Mouse (Mus musculus) kidney, embryonic 16.5 days (tissue): ENCODE data around the gene Adgrb3. TPM values are rescaled to one million over a fixed set of nuclear protein-coding genes. Genes with fewer than 3 reads are reported as not detected.
A peak's percentile ranks its signal among the peaks of the same experiment; 100 is the strongest.

Source experiments
- ATAC-seq: fragments of 200-750 bp; cut with Nextera tagmentation; 2 replicates; pipeline ENCODE4 v1.8.0; 2017; ENCODE audit warnings: moderate TSS enrichment; ENCODE audit not compliant: low FRiP score, low TSS enrichment
- H3K27ac ChIP-seq: fragments of 300-500 bp; sonication (generic); 2 replicates; pipeline ENCODE4 v1.5.1; 2014; ENCODE audit warnings: low read length
- H3K27me3 ChIP-seq: fragments of 300-500 bp; sonication (generic); 2 replicates; pipeline ENCODE4 v1.6.1; 2014; ENCODE audit warnings: low read length, control low read depth, mixed read lengths; ENCODE audit not compliant: insufficient read depth
- H3K36me3 ChIP-seq: fragments of 300-500 bp; sonication (generic); 2 replicates; pipeline ENCODE4 v1.6.1; 2014; ENCODE audit warnings: low read length, control low read depth, mixed read lengths; ENCODE audit not compliant: insufficient read depth
- H3K4me1 ChIP-seq: fragments of 300-500 bp; sonication (generic); 2 replicates; pipeline ENCODE4 v1.6.1; 2014; ENCODE audit warnings: low read length, control low read depth, mixed read lengths; ENCODE audit not compliant: insufficient read depth
- H3K4me2 ChIP-seq: fragments of 300-500 bp; sonication (generic); replicated peaks from 2 replicates; pipeline ENCODE4 v1.6.1; 2014; ENCODE audit warnings: low read depth, low read length
- H3K4me3 ChIP-seq: fragments of 300-500 bp; sonication (generic); 2 replicates; pipeline ENCODE4 v1.5.1; 2014; ENCODE audit warnings: mild to moderate bottlenecking, low read length
- H3K9ac ChIP-seq: fragments of 300-500 bp; sonication (generic); replicated peaks from 2 replicates; pipeline ENCODE4 v1.6.1; 2014; ENCODE audit warnings: low read length
- H3K9me3 ChIP-seq: fragments of 300-500 bp; sonication (generic); 2 replicates; pipeline ENCODE4 v1.6.1; 2016; ENCODE audit warnings: low read length, control low read depth
- WGBS: fragments of 180-500 bp; shearing (Covaris S2); extraction: QIAGEN DNeasy Blood & Tissue Kit; methylation state at CpG from one replicate; pipeline ENCODE4 v1.1.7; 2014; 5-methylcytosine and 5-hydroxymethylcytosine counted together
- polyA plus RNA-seq: library from polyadenylated mRNA; unstranded; fragments of >200 nt; fragmentation: Nextera tagmentation; extraction: Ambion mirVana; gene quantifications from 2 replicates; pipeline ENCODE4 v1.2.1, GENCODE M21; 2015

Gene Adgrb3
- polyA plus RNA-seq, 1 experiment from 2014 or later, result 0.45 TPM

- H3K9me3 ChIP-seq, result no peaks in the 10 kb centered on the region
- H3K9ac ChIP-seq, result no peak overlapping the region
- H3K4me1 ChIP-seq, result no peaks in the 10 kb centered on the region
- ATAC-seq, result peak; percentile 84
- no peaks in the 10 kb centered on the region for H3K36me3 ChIP-seq
- no peaks in the 10 kb centered on the region for H3K27me3 ChIP-seq
- H3K4me3 ChIP-seq, result no peak overlapping the region
- H3K4me2 ChIP-seq, result no peak overlapping the region
- no peak overlapping the region for H3K27ac ChIP-seq
- 23% methylated on average over 6 of the region's 6 CpGs for WGBS
Measured at GRCm38 (mm10) chr1:25106679-25107078, 722.8 kb downstream of the Adgrb3 start.

- ATAC-seq, result peak; percentile 70
Measured at GRCm38 (mm10) chr1:25105367-25105766, 724.1 kb downstream of the Adgrb3 start.

GRCm38 (mm10) chr1:25088010-25088719 is 741.3 kb downstream of the Adgrb3 start:
- WGBS, result 47% methylated on average over 5 of the region's 5 CpGs
- no peak overlapping the region for H3K9ac ChIP-seq
- no peak overlapping the region for H3K4me3 ChIP-seq
- no peak overlapping the region for H3K4me2 ChIP-seq
- no peaks in the 10 kb centered on the region for H3K27me3 ChIP-seq
- H3K36me3 ChIP-seq, result no peaks in the 10 kb centered on the region
- no peaks in the 10 kb centered on the region for H3K4me1 ChIP-seq
- no peak overlapping the region for H3K27ac ChIP-seq
- no peaks in the 10 kb centered on the region for H3K9me3 ChIP-seq
- no peak for ATAC-seq

More at GRCm38 (mm10) chr1:25105367-25105766, 724.1 kb downstream of the Adgrb3 start:
- Histone ChIP-seq H3K4me2 (no peak overlapping the region), H3K9me3 (no peaks in the 10 kb centered on the region), H3K36me3 (no peaks in the 10 kb centered on the region), H3K27ac (no peak overlapping the region), H3K27me3 (no peaks in the 10 kb centered on the region), H3K4me1 (no peaks in the 10 kb centered on the region), H3K4me3 (no peak overlapping the region), H3K9ac (no peak overlapping the region)
- 47% methylated on average over 4 of the region's 4 CpGs for WGBS

GRCm38 (mm10) chr1:25085616-25086372 is 743.7 kb downstream of the Adgrb3 start:
- Histone ChIP-seq H3K4me1 (no peaks in the 10 kb centered on the region), H3K4me2 (no peak overlapping the region), H3K4me3 (no peak overlapping the region), H3K36me3 (no peaks in the 10 kb centered on the region), H3K9ac (no peak overlapping the region), H3K9me3 (no peaks in the 10 kb centered on the region), H3K27me3 (no peaks in the 10 kb centered on the region), H3K27ac (no peak overlapping the region)
- no peak for ATAC-seq
- WGBS, result 73% methylated on average over 14 of the region's 14 CpGs

GRCm38 (mm10) chr1:25082377-25082776 is 747.1 kb downstream of the Adgrb3 start:
- Histone ChIP-seq H3K4me1 (no peaks in the 10 kb centered on the region), H3K4me2 (no peak overlapping the region), H3K9me3 (no peaks in the 10 kb centered on the region), H3K27me3 (no peaks in the 10 kb centered on the region), H3K4me3 (no peak overlapping the region), H3K9ac (no peak overlapping the region), H3K36me3 (no peaks in the 10 kb centered on the region), H3K27ac (no peak overlapping the region)
- WGBS, result 84% methylated on average over 8 of the region's 8 CpGs
- ATAC-seq, result no peak

- Histone ChIP-seq H3K4me3 (no peak overlapping the region), H3K4me2 (no peak overlapping the region), H3K9me3 (no peaks in the 10 kb centered on the region), H3K4me1 (no peaks in the 10 kb centered on the region), H3K27ac (no peak overlapping the region), H3K9ac (no peak overlapping the region), H3K36me3 (no peaks in the 10 kb centered on the region), H3K27me3 (no peaks in the 10 kb centered on the region)
- 63% methylated on average over 4 of the region's 4 CpGs for WGBS
- ATAC-seq, result no peak
Measured at GRCm38 (mm10) chr1:25081265-25081849, 748.1 kb downstream of the Adgrb3 start.

GRCm38 (mm10) chr1:25079395-25079794 is 750.1 kb downstream of the Adgrb3 start:
- Histone ChIP-seq H3K4me3 (no peak overlapping the region), H3K9me3 (no peaks in the 10 kb centered on the region), H3K4me2 (no peak overlapping the region), H3K36me3 (no peaks in the 10 kb centered on the region), H3K27ac (no peak overlapping the region), H3K4me1 (no peaks in the 10 kb centered on the region), H3K9ac (no peak overlapping the region), H3K27me3 (no peaks in the 10 kb centered on the region)
- ATAC-seq, result no peak
- 82% methylated on average over 2 of the region's 2 CpGs for WGBS

- Histone ChIP-seq H3K4me3 (no peak overlapping the region), H3K36me3 (no peaks in the 10 kb centered on the region), H3K4me2 (no peak overlapping the region), H3K9me3 (no peaks in the 10 kb centered on the region), H3K27me3 (no peaks in the 10 kb centered on the region), H3K9ac (no peak overlapping the region), H3K4me1 (no peaks in the 10 kb centered on the region), H3K27ac (no peak overlapping the region)
- WGBS, result 72% methylated on average over 5 of the region's 5 CpGs
- peak; percentile 70; the same call in 1 of the 2 replicates for ATAC-seq
Measured at GRCm38 (mm10) chr1:25075952-25076351, 753.6 kb downstream of the Adgrb3 start.

GRCm38 (mm10) chr1:25063964-25064363 is 765.5 kb downstream of the Adgrb3 start:
- Histone ChIP-seq H3K4me3 (no peak overlapping the region), H3K27me3 (no peaks in the 10 kb centered on the region), H3K9ac (no peak overlapping the region), H3K36me3 (no peaks in the 10 kb centered on the region), H3K4me1 (no peaks in the 10 kb centered on the region), H3K27ac (no peak overlapping the region), H3K4me2 (peak overlapping the region; percentile 29; the same call in 1 of the 2 replicates), H3K9me3 (no peaks in the 10 kb centered on the region)
- WGBS, result 16% methylated on average over 6 of the region's 6 CpGs
- ATAC-seq, result peak; percentile 65; the same call in 1 of the 2 replicates

GRCm38 (mm10) chr1:25060935-25061334 is 768.6 kb downstream of the Adgrb3 start:
- no peak for ATAC-seq
- Histone ChIP-seq H3K27me3 (no peaks in the 10 kb centered on the region), H3K27ac (no peak overlapping the region), H3K9me3 (no peaks in the 10 kb centered on the region), H3K36me3 (no peaks in the 10 kb centered on the region), H3K4me3 (no peak overlapping the region), H3K4me1 (no peaks in the 10 kb centered on the region), H3K4me2 (no peak overlapping the region), H3K9ac (no peak overlapping the region)
- 88% methylated on average over 3 of the region's 3 CpGs for WGBS
